Mouse (Mus musculus) small intestine, adult 2 months (tissue): Measurements from ENCODE around the gene Zfp280b.

Experiments
- CTCF ChIP-seq: fragments of 200-500 bp; IDR thresholded peaks from 2 replicates; pipeline ENCODE4 v1.5.1; 2012; ENCODE audit warnings: low read depth, mild to moderate bottlenecking, control low read depth, inconsistent platforms, low read length, moderate library complexity, mixed read lengths; ENCODE audit not compliant: insufficient replicate concordance, insufficient read length; ENCODE audit errors: extremely low read depth
- POLR2A ChIP-seq: fragments of 200-500 bp; IDR thresholded peaks from 2 replicates; pipeline ENCODE4 v1.6.1; 2012; ENCODE audit warnings: low read depth, mild to moderate bottlenecking, control low read depth, inconsistent platforms, low read length, moderate library complexity

GRCm38 (mm10) chr10:76048967-76049366 lies 16.5 kb downstream of the Zfp280b start:
- TF ChIP-seq CTCF (no peak), POLR2A (no peak)
